Mouse (Mus musculus): ENCODE data around the gene Evi5. TPM values are rescaled to one million over a fixed set of nuclear protein-coding genes. Genes with fewer than 3 reads are reported as not detected.

Evi5 gene
- polyA plus RNA-seq, 1 experiment = 16.5 TPM

GRCm38 (mm10) chr5:107792516-107792915, 82.4 kb downstream of the Evi5 start:
- 79% methylated on average over 3 of the region's 3 CpGs for WGBS
- Histone ChIP-seq H3K4me3 (replicated peaks; ENCODE audit: extremely low read depth, low read depth, low read length) (no peak overlapping the region), H3K4me1 (ENCODE audit: control insufficient read depth, insufficient read depth, low read length) (no peaks in the 10 kb centered on the region; the same call in 1 of the 2 replicates)
- DNase-seq = no peak
- TF ChIP-seq CTCF (IDR thresholded peaks at IDR 0.05; ENCODE audit: insufficient read depth, low read length) (no peak), POLR2A (IDR thresholded peaks at IDR 0.05; ENCODE audit: borderline replicate concordance, extremely low read depth, low read depth, low read length) (no peak)

- Histone ChIP-seq H3K4me1 (ENCODE audit: control insufficient read depth, insufficient read depth, low read length) (no peaks in the 10 kb centered on the region; the same call in 1 of the 2 replicates), H3K4me3 (replicated peaks; ENCODE audit: extremely low read depth, low read depth, low read length) (no peak overlapping the region)
- TF ChIP-seq POLR2A (IDR thresholded peaks at IDR 0.05; ENCODE audit: borderline replicate concordance, extremely low read depth, low read depth, low read length) (no peak), CTCF (IDR thresholded peaks at IDR 0.05; ENCODE audit: insufficient read depth, low read length) (no peak)
- DNase-seq = no peak
- 93% methylated on average over 2 of the region's 2 CpGs for WGBS
Observed at GRCm38 (mm10) chr5:107791966-107792365, 82.9 kb downstream of the Evi5 start.

- no peak for DNase-seq
- TF ChIP-seq CTCF (IDR thresholded peaks at IDR 0.05; ENCODE audit: insufficient read depth, low read length) (peak; percentile 68), POLR2A (IDR thresholded peaks at IDR 0.05; ENCODE audit: borderline replicate concordance, extremely low read depth, low read depth, low read length) (no peak)
- WGBS = 64% methylated on average over 5 of the region's 5 CpGs
- H3K4me1 ChIP-seq (ENCODE audit: control insufficient read depth, insufficient read depth, low read length) = no peaks in the 10 kb centered on the region; the same call in 1 of the 2 replicates
- no peak overlapping the region for H3K4me3 ChIP-seq (replicated peaks; ENCODE audit: extremely low read depth, low read depth, low read length)
Observed at GRCm38 (mm10) chr5:107789492-107789891, 85.4 kb downstream of the Evi5 start.

- TF ChIP-seq POLR2A (IDR thresholded peaks at IDR 0.05; ENCODE audit: borderline replicate concordance, extremely low read depth, low read depth, low read length) = no peak
- TF ChIP-seq CTCF (IDR thresholded peaks at IDR 0.05; ENCODE audit: insufficient read depth, low read length) = no peak
- H3K4me3 ChIP-seq (replicated peaks; ENCODE audit: extremely low read depth, low read depth, low read length) = no peak overlapping the region
- WGBS = 82% methylated on average over 7 of the region's 7 CpGs
- DNase-seq = no peak
- no peaks in the 10 kb centered on the region; the same call in 1 of the 2 replicates for H3K4me1 ChIP-seq (ENCODE audit: control insufficient read depth, insufficient read depth, low read length)
Observed at GRCm38 (mm10) chr5:107787682-107788443, 87.0 kb downstream of the Evi5 start.

- Histone ChIP-seq H3K4me3 (replicated peaks; ENCODE audit: extremely low read depth, low read depth, low read length) (no peak overlapping the region), H3K4me1 (ENCODE audit: control insufficient read depth, insufficient read depth, low read length) (no peaks in the 10 kb centered on the region)
- WGBS = 86% methylated on average over 1 of the region's 1 CpGs
- no peak for TF ChIP-seq POLR2A (IDR thresholded peaks at IDR 0.05; ENCODE audit: borderline replicate concordance, extremely low read depth, low read depth, low read length)
- TF ChIP-seq CTCF (IDR thresholded peaks at IDR 0.05; ENCODE audit: insufficient read depth, low read length) = no peak
- DNase-seq = no peak
Observed at GRCm38 (mm10) chr5:107782360-107782759, 92.5 kb downstream of the Evi5 start.

GRCm38 (mm10) chr5:107778763-107779162, 96.1 kb downstream of the Evi5 start:
- 89% methylated on average over 3 of the region's 3 CpGs for WGBS
- Histone ChIP-seq H3K4me1 (ENCODE audit: control insufficient read depth, insufficient read depth, low read length) (no peaks in the 10 kb centered on the region), H3K4me3 (replicated peaks; ENCODE audit: extremely low read depth, low read depth, low read length) (no peak overlapping the region)
- no peak for DNase-seq
- TF ChIP-seq CTCF (IDR thresholded peaks at IDR 0.05; ENCODE audit: insufficient read depth, low read length) (no peak), POLR2A (IDR thresholded peaks at IDR 0.05; ENCODE audit: borderline replicate concordance, extremely low read depth, low read depth, low read length) (no peak)

- no peaks in the 10 kb centered on the region for H3K4me1 ChIP-seq (ENCODE audit: control insufficient read depth, insufficient read depth, low read length)
- no peak overlapping the region for H3K4me3 ChIP-seq (replicated peaks; ENCODE audit: extremely low read depth, low read depth, low read length)
- DNase-seq = no peak
- no peak for TF ChIP-seq CTCF (IDR thresholded peaks at IDR 0.05; ENCODE audit: insufficient read depth, low read length)
- no peak for TF ChIP-seq POLR2A (IDR thresholded peaks at IDR 0.05; ENCODE audit: borderline replicate concordance, extremely low read depth, low read depth, low read length)
- WGBS = 92% methylated on average over 1 of the region's 1 CpGs
Observed at GRCm38 (mm10) chr5:107777545-107777830, 97.4 kb downstream of the Evi5 start.

GRCm38 (mm10) chr5:107776777-107777544, 97.9 kb downstream of the Evi5 start:
- TF ChIP-seq POLR2A (IDR thresholded peaks at IDR 0.05; ENCODE audit: borderline replicate concordance, extremely low read depth, low read depth, low read length) = no peak
- TF ChIP-seq CTCF (IDR thresholded peaks at IDR 0.05; ENCODE audit: insufficient read depth, low read length) = no peak
- no peak for DNase-seq
- no peak overlapping the region for H3K4me3 ChIP-seq (replicated peaks; ENCODE audit: extremely low read depth, low read depth, low read length)
- WGBS = 86% methylated on average over 4 of the region's 4 CpGs
- H3K4me1 ChIP-seq (ENCODE audit: control insufficient read depth, insufficient read depth, low read length) = peaks cover 2% of the 10 kb centered on the region; the same call in 1 of the 2 replicates

GRCm38 (mm10) chr5:107775875-107776274, 99.0 kb downstream of the Evi5 start:
- 95% methylated on average over 1 of the region's 1 CpGs for WGBS
- no peak overlapping the region for H3K4me3 ChIP-seq (replicated peaks; ENCODE audit: extremely low read depth, low read depth, low read length)
- DNase-seq = no peak
- peaks cover 2% of the 10 kb centered on the region; the same call in 1 of the 2 replicates for H3K4me1 ChIP-seq (ENCODE audit: control insufficient read depth, insufficient read depth, low read length)
- TF ChIP-seq POLR2A (IDR thresholded peaks at IDR 0.05; ENCODE audit: borderline replicate concordance, extremely low read depth, low read depth, low read length) (no peak), CTCF (IDR thresholded peaks at IDR 0.05; ENCODE audit: insufficient read depth, low read length) (no peak)
